ENCODE assay signal across 9 mouse cellular contexts in the genomic region with DNA sequence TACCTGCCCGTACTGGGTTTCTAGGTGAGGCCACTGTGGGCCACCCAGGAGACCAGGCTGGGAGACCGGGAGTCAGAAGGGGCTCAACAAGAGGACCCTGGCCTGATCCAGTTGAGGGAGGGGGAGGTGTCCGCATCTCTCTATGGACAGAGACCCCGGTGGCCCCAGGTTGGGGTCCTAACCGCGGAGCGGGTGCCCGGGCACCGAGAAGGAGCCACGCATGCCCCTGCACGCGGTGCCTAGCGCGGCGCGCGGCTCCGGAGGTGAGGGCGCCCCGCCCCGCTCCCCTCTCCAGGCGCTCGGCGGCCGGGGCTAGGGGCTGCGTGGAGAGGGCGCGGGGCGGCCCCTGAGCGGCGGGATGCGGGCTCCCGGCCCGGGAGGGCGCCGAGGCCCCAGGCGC. TPM values are rescaled to one million over a fixed set of nuclear protein-coding genes. Genes with fewer than 3 reads are reported as not detected.
A peak's percentile ranks its signal among the peaks of the same experiment; 100 is the strongest.
DNase-seq lines count a peak whose midpoint lies in the region; ATAC-seq lines count a peak whose summit lies in the region.
"Had no signal": no experiment of that assay in that cellular context is flagged by ENCODE, and none has a peak within 500 bp of the region (broad histone marks: within the 10 kb centered on the region; RNA-seq: fewer than 3 reads in every experiment).

A gene (plus strand): TSS at position 81 of the 400 bp plus-strand sequence.

- no peaks in the 10 kb centered on the region for H3K4me1 ChIP-seq in kidney, embryonic 14.5 days (ENCODE audit: control insufficient read depth, insufficient read depth, low read length)
- H3K4me1 ChIP-seq in embryonic facial prominence, embryonic 12.5 days: no peaks in the 10 kb centered on the region
- H3K4me1 ChIP-seq in intestine, embryonic 16.5 days (ENCODE audit: control insufficient read depth, insufficient read depth, low read length): no peaks in the 10 kb centered on the region
- 0 out of 2 replicates have a peak, but pooled peaks cover 2% of the 10 kb centered on the region for H3K4me1 ChIP-seq in midbrain, embryonic 14.5 days (ENCODE audit: control insufficient read depth, insufficient read depth, low read length)

- peak within 1 kb of the TSS; percentile 96 for H3K4me2 ChIP-seq in kidney, embryonic 14.5 days (replicated peaks; ENCODE audit: low read depth, low read length)
- H3K4me2 ChIP-seq in embryonic facial prominence, embryonic 12.5 days (replicated peaks): peak within 1 kb of the TSS; percentile 94
- H3K4me2 ChIP-seq in intestine, embryonic 16.5 days (ENCODE audit: low read depth, low read length): peak within 1 kb of the TSS; percentile 72
- H3K4me2 ChIP-seq in midbrain, embryonic 14.5 days (ENCODE audit: low read length): peak within 1 kb of the TSS; percentile 90

- H3K36me3 ChIP-seq in kidney, embryonic 14.5 days (ENCODE audit: control insufficient read depth, insufficient read depth, low read length): no peaks in the 10 kb centered on the region
- H3K36me3 ChIP-seq in embryonic facial prominence, embryonic 12.5 days: no peaks in the 10 kb centered on the region
- H3K36me3 ChIP-seq in intestine, embryonic 16.5 days (ENCODE audit: control insufficient read depth, insufficient read depth, low read length): no peaks in the 10 kb centered on the region
- H3K36me3 ChIP-seq in midbrain, embryonic 14.5 days (ENCODE audit: control insufficient read depth, insufficient read depth, low read length): no peaks in the 10 kb centered on the region

- H3K27me3 ChIP-seq in kidney, embryonic 14.5 days (ENCODE audit: control insufficient read depth, insufficient read depth, low read length): peaks cover 47% of the 10 kb centered on the region
- peaks cover 55% of the 10 kb centered on the region for H3K27me3 ChIP-seq in embryonic facial prominence, embryonic 12.5 days
- peaks cover 42% of the 10 kb centered on the region for H3K27me3 ChIP-seq in intestine, embryonic 16.5 days (replicated peaks; ENCODE audit: control insufficient read depth, insufficient read depth, low read length)
- H3K27me3 ChIP-seq in midbrain, embryonic 14.5 days (ENCODE audit: control insufficient read depth, insufficient read depth, low read length): peaks cover 9% of the 10 kb centered on the region; the same call in 1 of the 2 replicates

- no peaks in the 10 kb centered on the region for H3K9me3 ChIP-seq in kidney, embryonic 14.5 days (ENCODE audit: control insufficient read depth, low read length)
- no peaks in the 10 kb centered on the region for H3K9me3 ChIP-seq in embryonic facial prominence, embryonic 12.5 days
- no peaks in the 10 kb centered on the region for H3K9me3 ChIP-seq in intestine, embryonic 16.5 days (ENCODE audit: control insufficient read depth, low read length)
- no peaks in the 10 kb centered on the region for H3K9me3 ChIP-seq in midbrain, embryonic 14.5 days (ENCODE audit: control insufficient read depth, low read length)

- H3K27ac ChIP-seq in kidney, embryonic 14.5 days (ENCODE audit: low read depth, low read length): no peak within 1 kb of the TSS
- H3K27ac ChIP-seq in embryonic facial prominence, embryonic 12.5 days: no peak within 1 kb of the TSS
- no peak within 1 kb of the TSS for H3K27ac ChIP-seq in intestine, embryonic 16.5 days (ENCODE audit: low read length)
- H3K27ac ChIP-seq in midbrain, embryonic 14.5 days (replicated peaks; ENCODE audit: low read depth, low read length): no peak within 1 kb of the TSS

- H3K9ac ChIP-seq in kidney, embryonic 14.5 days (ENCODE audit: low read depth, low read length): peak within 1 kb of the TSS; percentile 54
- H3K9ac ChIP-seq in embryonic facial prominence, embryonic 12.5 days: peak within 1 kb of the TSS; percentile 62
- peak within 1 kb of the TSS; percentile 31; the same call in 1 of the 2 replicates for H3K9ac ChIP-seq in intestine, embryonic 16.5 days (ENCODE audit: low read depth, low read length)
- peak within 1 kb of the TSS; percentile 73 for H3K9ac ChIP-seq in midbrain, embryonic 14.5 days (replicated peaks; ENCODE audit: low read length)

- 0 out of 2 replicates have a peak, but pooled peaks have one; percentile 12 for ATAC-seq in kidney, embryonic 14.5 days (ENCODE audit: low FRiP score, low TSS enrichment)
- ATAC-seq in embryonic facial prominence, embryonic 12.5 days (ENCODE audit: insufficient number of reproducible peaks, insufficient read depth, low FRiP score, low TSS enrichment): no peak
- no peak for ATAC-seq in intestine, embryonic 16.5 days
- ATAC-seq in midbrain, embryonic 14.5 days (ENCODE audit: low FRiP score, low TSS enrichment): peak; percentile 37; the same call in 1 of the 2 replicates
- no peak for ATAC-seq in megakaryocyte progenitor cell, adult 5-6 weeks (replicated peaks; ENCODE audit: poor library complexity)

- no peak for DNase-seq in kidney, postnatal 36 days
- peak; percentile 70 for DNase-seq in midbrain, embryonic 14.5 days
- DNase-seq in cerebellum, adult 18-20 months: no peak
- DNase-seq in urinary bladder, postnatal 10 days (ENCODE audit: low spot score): no peak

- 7% methylated on average over 15 of the region's 37 CpGs for WGBS in kidney, embryonic 14.5 days
- 3% methylated on average over 37 of the region's 37 CpGs for WGBS in embryonic facial prominence, embryonic 12.5 days
- 4% methylated on average over 21 of the region's 37 CpGs for WGBS in intestine, embryonic 16.5 days
- 3% methylated on average over 22 of the region's 37 CpGs for WGBS in midbrain, embryonic 14.5 days

- H3K4me3 ChIP-seq in kidney, embryonic 14.5 days (ENCODE audit: low read length): peak within 1 kb of the TSS; percentile 55
- H3K4me3 ChIP-seq in embryonic facial prominence, embryonic 12.5 days: peak within 1 kb of the TSS; percentile 66
- H3K4me3 ChIP-seq in intestine, embryonic 16.5 days (ENCODE audit: low read length): peak within 1 kb of the TSS; percentile 48
- peak within 1 kb of the TSS; percentile 50 for H3K4me3 ChIP-seq in midbrain, embryonic 14.5 days (replicated peaks; ENCODE audit: low read depth, low read length)

RNA-seq across cellular contexts. Expression of the gene that starts here (rescaled TPM):
- 0.37 and 0.50 TPM in 2 replicates for polyA plus RNA-seq in kidney, embryonic 14.5 days (2014; fragmentation: Nextera tagmentation; extraction: Ambion mirVana)
- 10.1 and 11.5 TPM in 2 replicates for polyA plus RNA-seq in embryonic facial prominence, embryonic 12.5 days (2016; fragmentation: Nextera tagmentation; extraction: Ambion mirVana)
- polyA plus RNA-seq in intestine, embryonic 16.5 days (2015; fragmentation: Nextera tagmentation; extraction: Ambion mirVana): 0.21 and 0.22 TPM in 2 replicates
- polyA plus RNA-seq in midbrain, embryonic 14.5 days (2014; fragmentation: Nextera tagmentation; extraction: Ambion mirVana): 16.5 and 16.9 TPM in 2 replicates
- not detected in 2 replicates for total RNA-seq in megakaryocyte progenitor cell, adult 5-6 weeks (2015)
- total RNA-seq in megakaryocyte progenitor cell, adult 5-6 weeks (2017): not detected in 2 replicates
- total RNA-seq: neutrophil, adult 5-6 weeks had no signal

Comparison
In these comparisons a context has a peak if more than half of its experiments do, and no peak if none do; other contexts are left out.
1. Peak in ATAC-seq, H3K4me3 ChIP-seq, H3K9ac ChIP-seq and H3K4me2 ChIP-seq in kidney, embryonic 14.5 days; RNA of the gene not detected or under 1 TPM.